Mouse (Mus musculus): ENCODE measurements around the gene Gin1. TPM values are rescaled to one million over a fixed set of nuclear protein-coding genes. Genes with fewer than 3 reads are reported as not detected.
A peak's percentile ranks its signal among the peaks of the same experiment; 100 is the strongest.
"Not testable (repeated sequence)": the region's sequence is repeated elsewhere in the genome, so short reads cannot be mapped to it uniquely, and the experiment has no call there.

Gin1 gene
- polyA plus RNA-seq, 1 experiment from 2014 or later, result 15.4 TPM

DNA sequence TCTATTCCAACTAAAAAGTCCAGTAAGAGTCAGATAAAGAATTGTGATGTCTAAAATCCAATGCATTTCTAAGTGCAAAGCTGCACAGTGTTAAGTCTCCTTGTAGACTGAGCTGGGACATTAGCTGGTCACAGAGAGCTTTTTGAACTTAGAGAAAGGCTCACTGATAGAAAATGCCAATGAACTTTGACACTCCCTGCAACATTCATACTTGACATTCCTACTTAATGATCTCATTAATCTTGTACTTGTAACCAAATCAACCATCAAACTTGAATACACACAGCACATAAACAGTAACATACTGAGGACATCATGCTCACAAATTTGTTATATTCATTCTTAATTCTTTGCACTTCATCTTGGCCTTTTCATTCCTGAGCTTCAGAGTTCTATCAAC is 10.1 kb upstream of the Gin1 start:
- 0 out of 2 replicates have a peak, but pooled peaks cover 5% of the 10 kb centered on the region for H3K36me3 ChIP-seq (ENCODE audit: control insufficient read depth, insufficient read depth, low read length)
- H3K9ac ChIP-seq (ENCODE audit: low read depth, low read length), result no peak overlapping the region
- 0 out of 2 replicates have a peak, but pooled peaks have one; percentile 18 for ATAC-seq
- H3K27ac ChIP-seq (ENCODE audit: low read length), result no peak overlapping the region
- peaks cover 3% of the 10 kb centered on the region; the same call in 1 of the 2 replicates for H3K4me1 ChIP-seq (ENCODE audit: control insufficient read depth, insufficient read depth, low read length)
- H3K9me3 ChIP-seq (ENCODE audit: control insufficient read depth, low read length), result no peaks in the 10 kb centered on the region
- no peaks in the 10 kb centered on the region for H3K27me3 ChIP-seq (replicated peaks; ENCODE audit: control insufficient read depth, insufficient read depth, low read length)
- H3K4me2 ChIP-seq (ENCODE audit: low read depth, low read length), result no peak overlapping the region
- no peak overlapping the region for H3K4me3 ChIP-seq (ENCODE audit: low read length)

DNA sequence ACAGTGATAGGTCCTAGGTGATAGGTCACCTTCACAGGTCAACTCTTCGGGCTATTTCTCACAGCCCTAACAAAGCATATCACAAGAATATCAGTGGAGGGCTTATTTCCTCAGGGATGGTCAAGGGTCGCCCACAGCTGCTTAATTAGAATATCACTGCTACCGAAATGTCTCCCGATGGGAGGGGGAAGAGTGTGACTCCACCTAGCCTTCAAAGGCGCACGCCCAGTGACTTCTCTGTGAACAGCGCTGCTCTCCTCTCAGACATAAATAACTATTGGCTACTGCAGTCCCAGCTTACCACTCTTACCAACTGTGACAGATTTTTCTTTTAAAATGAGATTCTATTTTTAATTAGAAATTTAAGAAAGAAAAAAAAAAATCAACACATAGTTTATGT is 9.4 kb upstream of the Gin1 start:
- Histone ChIP-seq H3K4me1 (ENCODE audit: control insufficient read depth, insufficient read depth, low read length) (peaks cover 3% of the 10 kb centered on the region; the same call in 1 of the 2 replicates), H3K27ac (ENCODE audit: low read length) (no peak overlapping the region), H3K36me3 (ENCODE audit: control insufficient read depth, insufficient read depth, low read length) (0 out of 2 replicates have a peak, but pooled peaks cover 1% of the 10 kb centered on the region), H3K9ac (ENCODE audit: low read depth, low read length) (no peak overlapping the region), H3K4me3 (ENCODE audit: low read length) (no peak overlapping the region), H3K4me2 (ENCODE audit: low read depth, low read length) (no peak overlapping the region), H3K9me3 (ENCODE audit: control insufficient read depth, low read length) (no peaks in the 10 kb centered on the region), H3K27me3 (replicated peaks; ENCODE audit: control insufficient read depth, insufficient read depth, low read length) (no peaks in the 10 kb centered on the region)
- no peak for ATAC-seq
- WGBS, result 72% methylated on average over 7 of the region's 7 CpGs

DNA sequence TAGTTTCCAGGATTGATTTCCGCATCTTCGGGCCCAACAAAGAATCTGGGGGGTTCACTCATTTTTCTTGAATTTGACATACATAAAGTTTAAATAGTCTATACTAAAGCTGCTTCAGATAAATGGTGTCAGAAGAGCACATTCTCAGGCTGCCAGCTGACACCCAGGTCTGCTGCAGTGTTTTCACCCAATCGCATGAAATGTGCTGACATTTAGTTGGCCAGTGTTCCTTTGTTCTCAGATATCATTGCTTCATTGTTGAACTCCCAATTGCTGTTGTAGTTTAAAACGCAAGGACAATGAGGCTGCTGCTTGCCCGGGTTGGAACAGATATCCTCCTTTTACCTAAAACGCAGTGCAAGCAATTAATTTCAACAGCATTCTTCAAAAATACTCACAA is 8.5 kb upstream of the Gin1 start:
- ATAC-seq, result no peak
- Histone ChIP-seq H3K27me3 (replicated peaks; ENCODE audit: control insufficient read depth, insufficient read depth, low read length) (no peaks in the 10 kb centered on the region), H3K9me3 (ENCODE audit: control insufficient read depth, low read length) (no peaks in the 10 kb centered on the region), H3K36me3 (ENCODE audit: control insufficient read depth, insufficient read depth, low read length) (no peaks in the 10 kb centered on the region), H3K4me2 (ENCODE audit: low read depth, low read length) (no peak overlapping the region), H3K4me3 (ENCODE audit: low read length) (no peak overlapping the region), H3K9ac (ENCODE audit: low read depth, low read length) (no peak overlapping the region), H3K27ac (ENCODE audit: low read length) (no peak overlapping the region), H3K4me1 (ENCODE audit: control insufficient read depth, insufficient read depth, low read length) (peaks cover 3% of the 10 kb centered on the region; the same call in 1 of the 2 replicates)
- 88% methylated on average over 6 of the region's 6 CpGs for WGBS

DNA sequence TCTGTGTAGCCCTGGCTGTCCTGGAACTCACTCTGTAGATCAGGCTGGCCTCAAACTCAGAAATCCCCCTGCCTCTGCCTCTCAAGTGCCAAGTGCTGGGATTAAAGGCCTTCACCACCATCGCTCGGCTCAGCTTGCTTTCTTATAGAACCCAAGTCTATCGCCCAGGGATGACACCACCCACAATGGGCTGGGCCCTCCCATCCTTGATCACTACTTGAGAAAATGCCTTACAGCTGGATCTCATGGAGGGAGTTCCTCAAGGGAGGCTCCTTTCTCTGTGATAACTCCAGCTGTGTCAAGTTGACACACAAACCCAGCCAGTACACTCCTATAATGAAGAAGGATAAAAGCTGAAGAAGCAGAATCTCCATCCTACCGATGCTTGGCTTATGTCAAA is 4.3 kb upstream of the Gin1 start:
- not testable (repeated sequence) for H3K27me3 ChIP-seq (replicated peaks; ENCODE audit: control insufficient read depth, insufficient read depth, low read length); H3K9ac ChIP-seq (ENCODE audit: low read depth, low read length); H3K27ac ChIP-seq (ENCODE audit: low read length); H3K9me3 ChIP-seq (ENCODE audit: control insufficient read depth, low read length); H3K4me1 ChIP-seq (ENCODE audit: control insufficient read depth, insufficient read depth, low read length); H3K4me2 ChIP-seq (ENCODE audit: low read depth, low read length); H3K36me3 ChIP-seq (ENCODE audit: control insufficient read depth, insufficient read depth, low read length); ATAC-seq; H3K4me3 ChIP-seq (ENCODE audit: low read length)
- 67% methylated on average over 4 of the region's 4 CpGs for WGBS

DNA sequence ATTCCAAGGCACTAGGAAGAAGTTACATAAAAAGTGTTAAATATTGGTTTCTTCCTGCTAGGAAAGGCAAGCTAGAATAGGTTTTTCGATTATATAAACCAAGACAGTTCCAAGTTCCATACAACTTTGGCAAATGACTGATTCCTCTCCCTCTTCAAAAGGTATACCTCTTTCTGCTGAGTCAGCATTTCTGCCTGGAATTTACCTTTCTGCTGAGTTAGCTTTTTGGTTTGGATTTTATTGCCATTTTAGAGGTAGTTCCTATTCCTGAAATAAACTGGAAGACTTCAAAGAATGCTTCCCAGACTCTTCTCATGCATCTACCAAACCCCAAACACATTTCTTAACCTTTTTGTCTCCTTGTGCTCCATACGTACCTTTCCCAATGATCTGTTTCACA is 1.9 kb upstream of the Gin1 start:
- no peak overlapping the region for H3K9ac ChIP-seq (ENCODE audit: low read depth, low read length)
- no peak overlapping the region for H3K27ac ChIP-seq (ENCODE audit: low read length)
- H3K27me3 ChIP-seq (replicated peaks; ENCODE audit: control insufficient read depth, insufficient read depth, low read length), result no peaks in the 10 kb centered on the region
- 73% methylated on average over 2 of the region's 2 CpGs for WGBS
- no peaks in the 10 kb centered on the region for H3K36me3 ChIP-seq (ENCODE audit: control insufficient read depth, insufficient read depth, low read length)
- H3K4me1 ChIP-seq (ENCODE audit: control insufficient read depth, insufficient read depth, low read length), result peaks cover 7% of the 10 kb centered on the region
- ATAC-seq, result no peak
- H3K4me2 ChIP-seq (ENCODE audit: low read depth, low read length), result peak overlapping the region; percentile 19; the same call in 1 of the 2 replicates
- H3K9me3 ChIP-seq (ENCODE audit: control insufficient read depth, low read length), result no peaks in the 10 kb centered on the region
- no peak overlapping the region for H3K4me3 ChIP-seq (ENCODE audit: low read length)

DNA sequence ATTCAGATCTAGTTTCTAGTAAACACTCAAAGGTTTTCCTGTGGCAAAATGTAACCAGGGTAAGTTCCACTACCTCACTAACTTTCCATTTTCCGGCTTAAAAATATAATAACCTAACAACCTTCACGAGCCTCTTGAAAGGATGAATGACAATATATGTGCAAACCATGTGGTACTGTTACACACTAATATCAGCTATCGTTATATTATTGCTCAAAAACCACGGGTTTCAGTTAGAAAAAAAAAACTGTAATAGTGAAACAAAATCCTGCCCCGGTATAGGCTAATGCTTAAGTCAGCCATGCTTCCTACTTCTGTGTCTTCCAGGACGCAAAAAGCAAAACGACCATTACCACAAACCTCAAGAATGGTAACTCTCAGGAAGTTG is 1.1 kb upstream of the Gin1 start:
- Histone ChIP-seq H3K4me2 (ENCODE audit: low read depth, low read length) (peak overlapping the region; percentile 51), H3K4me1 (ENCODE audit: control insufficient read depth, insufficient read depth, low read length) (peaks cover 7% of the 10 kb centered on the region), H3K4me3 (ENCODE audit: low read length) (peak overlapping the region; percentile 97), H3K27ac (ENCODE audit: low read length) (peak overlapping the region; percentile 95), H3K27me3 (replicated peaks; ENCODE audit: control insufficient read depth, insufficient read depth, low read length) (no peaks in the 10 kb centered on the region), H3K9me3 (ENCODE audit: control insufficient read depth, low read length) (no peaks in the 10 kb centered on the region), H3K9ac (ENCODE audit: low read depth, low read length) (peak overlapping the region; percentile 90), H3K36me3 (ENCODE audit: control insufficient read depth, insufficient read depth, low read length) (no peaks in the 10 kb centered on the region)
- ATAC-seq, result no peak
- WGBS, result 7% methylated on average over 7 of the region's 7 CpGs

DNA sequence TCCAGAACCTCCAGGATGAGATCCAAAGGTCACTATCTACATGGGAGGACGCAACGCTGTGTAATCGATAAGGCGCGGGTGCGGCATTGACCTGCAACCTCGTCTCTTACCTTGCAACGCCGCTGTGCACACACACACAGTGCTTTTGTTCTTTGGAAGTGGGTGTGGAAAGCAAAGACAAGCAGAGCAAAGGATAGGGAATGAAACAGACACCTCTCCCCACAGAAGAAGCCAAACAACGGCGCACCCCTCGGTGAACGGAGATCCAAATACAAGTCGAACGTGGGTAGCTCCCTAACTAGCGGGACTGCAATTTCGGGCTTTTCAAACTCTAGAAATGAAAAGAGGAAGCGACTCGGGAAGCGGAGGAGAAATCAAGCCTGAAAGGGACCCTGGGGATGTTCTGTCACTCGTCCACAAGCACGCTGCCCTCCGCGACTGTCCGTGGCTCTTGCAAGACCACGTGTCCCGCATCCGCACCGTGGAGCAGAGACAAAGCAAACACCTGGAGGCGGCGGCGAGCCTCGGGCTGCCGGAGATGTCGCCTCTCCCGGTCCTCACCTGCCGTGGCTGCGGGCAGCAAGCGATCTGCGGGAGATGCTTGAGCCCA is 573 bp upstream of the Gin1 start:
- Histone ChIP-seq H3K9me3 (ENCODE audit: control insufficient read depth, low read length) (no peaks in the 10 kb centered on the region), H3K27ac (ENCODE audit: low read length) (peak overlapping the region; percentile 95), H3K36me3 (ENCODE audit: control insufficient read depth, insufficient read depth, low read length) (no peaks in the 10 kb centered on the region), H3K4me2 (ENCODE audit: low read depth, low read length) (peak overlapping the region; percentile 51), H3K4me1 (ENCODE audit: control insufficient read depth, insufficient read depth, low read length) (peaks cover 7% of the 10 kb centered on the region), H3K27me3 (replicated peaks; ENCODE audit: control insufficient read depth, insufficient read depth, low read length) (no peaks in the 10 kb centered on the region), H3K4me3 (ENCODE audit: low read length) (peak overlapping the region; percentile 97), H3K9ac (ENCODE audit: low read depth, low read length) (peak overlapping the region; percentile 90)
- 0% methylated on average over 40 of the region's 40 CpGs for WGBS
- peak; percentile 57 for ATAC-seq

DNA sequence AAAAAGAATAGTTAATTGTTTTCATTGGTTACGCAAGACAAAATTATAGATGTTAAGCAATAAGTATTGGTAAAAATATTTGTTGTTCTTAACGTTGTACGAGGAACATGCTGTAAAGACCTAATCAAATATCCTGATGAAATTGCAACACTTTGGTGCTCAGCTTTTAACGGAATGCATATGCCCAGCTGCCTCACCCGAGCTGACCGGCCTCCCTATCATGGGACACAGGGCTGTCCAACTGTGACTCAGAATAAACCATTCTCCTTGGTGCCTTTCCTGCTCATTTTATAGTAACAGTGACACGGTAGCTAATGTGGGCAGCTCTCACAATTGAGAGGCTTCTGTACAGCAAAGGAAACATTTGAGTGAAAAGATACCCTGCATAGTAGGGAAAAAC is 1.1 kb downstream of the Gin1 start:
- Histone ChIP-seq H3K27me3 (replicated peaks; ENCODE audit: control insufficient read depth, insufficient read depth, low read length) (no peaks in the 10 kb centered on the region), H3K9me3 (ENCODE audit: control insufficient read depth, low read length) (no peaks in the 10 kb centered on the region), H3K4me3 (ENCODE audit: low read length) (peak overlapping the region; percentile 9; the same call in 1 of the 2 replicates), H3K4me2 (ENCODE audit: low read depth, low read length) (0 out of 2 replicates have a peak overlapping the region, but pooled peaks have one; percentile 14), H3K9ac (ENCODE audit: low read depth, low read length) (no peak overlapping the region), H3K36me3 (ENCODE audit: control insufficient read depth, insufficient read depth, low read length) (no peaks in the 10 kb centered on the region), H3K4me1 (ENCODE audit: control insufficient read depth, insufficient read depth, low read length) (peaks cover 7% of the 10 kb centered on the region), H3K27ac (ENCODE audit: low read length) (no peak overlapping the region)
- WGBS, result 68% methylated on average over 7 of the region's 7 CpGs
- ATAC-seq, result no peak

DNA sequence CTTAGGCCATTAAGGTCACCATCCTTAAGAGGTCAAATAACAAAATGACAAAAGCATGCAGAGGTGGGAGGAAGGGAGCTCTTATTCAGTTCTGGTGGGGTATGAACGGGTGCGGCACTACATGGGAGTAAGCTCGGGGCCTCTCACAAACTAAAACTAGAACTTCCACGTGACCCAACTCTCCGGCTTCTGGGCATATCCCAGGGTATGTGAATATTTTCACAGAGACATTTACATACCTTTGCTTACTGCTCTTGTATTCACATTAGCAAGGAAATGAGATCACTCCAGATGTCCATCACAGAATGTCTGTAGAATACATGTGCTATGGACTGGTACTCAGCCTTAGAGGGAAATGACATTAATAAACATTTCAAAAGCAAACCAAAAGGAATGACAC is 1.8 kb downstream of the Gin1 start:
- Histone ChIP-seq H3K9me3 (ENCODE audit: control insufficient read depth, low read length) (no peaks in the 10 kb centered on the region), H3K4me2 (ENCODE audit: low read depth, low read length) (no peak overlapping the region), H3K27ac (ENCODE audit: low read length) (no peak overlapping the region), H3K4me3 (ENCODE audit: low read length) (no peak overlapping the region), H3K36me3 (ENCODE audit: control insufficient read depth, insufficient read depth, low read length) (no peaks in the 10 kb centered on the region), H3K27me3 (replicated peaks; ENCODE audit: control insufficient read depth, insufficient read depth, low read length) (no peaks in the 10 kb centered on the region), H3K9ac (ENCODE audit: low read depth, low read length) (no peak overlapping the region), H3K4me1 (ENCODE audit: control insufficient read depth, insufficient read depth, low read length) (peaks cover 7% of the 10 kb centered on the region)
- no peak for ATAC-seq
- WGBS, result 94% methylated on average over 5 of the region's 5 CpGs

DNA sequence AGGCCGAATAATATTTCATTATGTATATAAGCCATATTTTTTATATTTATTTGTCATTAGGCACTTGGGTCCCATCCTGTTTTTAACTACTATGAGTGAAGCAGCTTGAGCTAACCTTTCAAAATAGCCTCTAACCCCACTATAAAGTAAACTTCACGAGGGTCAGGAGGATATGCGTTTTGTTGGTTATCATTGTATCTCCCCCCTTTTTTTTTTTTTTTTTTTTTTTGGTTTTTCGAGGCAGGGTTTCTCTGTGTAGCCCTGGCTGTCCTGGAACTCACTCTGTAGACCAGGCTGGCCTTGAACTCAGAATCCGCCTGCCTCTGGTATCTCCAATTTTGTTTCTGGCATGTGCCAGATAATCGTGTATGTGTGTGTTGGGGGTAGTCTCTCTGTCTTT is 3.4 kb downstream of the Gin1 start:
- Histone ChIP-seq H3K4me1 (ENCODE audit: control insufficient read depth, insufficient read depth, low read length) (peaks cover 3% of the 10 kb centered on the region), H3K27me3 (replicated peaks; ENCODE audit: control insufficient read depth, insufficient read depth, low read length) (no peaks in the 10 kb centered on the region), H3K4me2 (ENCODE audit: low read depth, low read length) (no peak overlapping the region), H3K4me3 (ENCODE audit: low read length) (no peak overlapping the region), H3K9me3 (ENCODE audit: control insufficient read depth, low read length) (no peaks in the 10 kb centered on the region), H3K36me3 (ENCODE audit: control insufficient read depth, insufficient read depth, low read length) (no peaks in the 10 kb centered on the region), H3K27ac (ENCODE audit: low read length) (no peak overlapping the region), H3K9ac (ENCODE audit: low read depth, low read length) (no peak overlapping the region)
- no peak for ATAC-seq
- WGBS, result 88% methylated on average over 6 of the region's 6 CpGs

All from intestine, embryonic 16.5 days (tissue).